Mouse (Mus musculus): ENCODE results near the gene Vkorc1l1. TPM values are rescaled to one million over a fixed set of nuclear protein-coding genes. Genes with fewer than 3 reads are reported as not detected.
A peak's percentile ranks its signal among the peaks of the same experiment; 100 is the strongest.

The Vkorc1l1 gene
- total and polyA plus RNA-seq, 2 experiments: 14.4 to 24.3 TPM

GRCm38 (mm10) chr5:129919320-129919719 is 22.4 kb upstream of the Vkorc1l1 start:
- Histone ChIP-seq H3K27ac (replicated peaks; ENCODE audit: insufficient read depth, low read depth, low read length) (no peak overlapping the region), H3K9ac (ENCODE audit: low read depth, low read length) (no peak overlapping the region), H3K4me1 (ENCODE audit: control insufficient read depth, insufficient read depth, low read length) (no peaks in the 10 kb centered on the region), H3K4me3 (ENCODE audit: insufficient read depth, low read depth, low read length) (no peak overlapping the region), H3K79me2 (ENCODE audit: control insufficient read depth, insufficient read depth, low read length) (no peaks in the 10 kb centered on the region), H3K27me3 (ENCODE audit: control insufficient read depth, insufficient read depth, low read length) (no peaks in the 10 kb centered on the region), H3K36me3 (ENCODE audit: control insufficient read depth, insufficient read depth, low read length) (no peaks in the 10 kb centered on the region)
- no peak for DNase-seq (ENCODE audit: extremely low read depth, low read depth, low spot score)
- TF ChIP-seq POLR2A (IDR thresholded peaks at IDR 0.05; ENCODE audit: extremely low read depth, insufficient read depth, low read length) (no peak), CTCF (IDR thresholded peaks at IDR 0.05; ENCODE audit: low read depth, low read length) (no peak)
- WGBS: 77% methylated on average over 8 of the region's 8 CpGs

- Histone ChIP-seq H3K79me2 (ENCODE audit: control insufficient read depth, insufficient read depth, low read length) (no peaks in the 10 kb centered on the region), H3K4me3 (ENCODE audit: insufficient read depth, low read depth, low read length) (no peak overlapping the region), H3K4me1 (ENCODE audit: control insufficient read depth, insufficient read depth, low read length) (no peaks in the 10 kb centered on the region), H3K27me3 (ENCODE audit: control insufficient read depth, insufficient read depth, low read length) (no peaks in the 10 kb centered on the region), H3K9ac (ENCODE audit: low read depth, low read length) (no peak overlapping the region), H3K36me3 (ENCODE audit: control insufficient read depth, insufficient read depth, low read length) (no peaks in the 10 kb centered on the region), H3K27ac (replicated peaks; ENCODE audit: insufficient read depth, low read depth, low read length) (no peak overlapping the region)
- no peak for DNase-seq (ENCODE audit: extremely low read depth, low read depth, low spot score)
- WGBS: 93% methylated on average over 4 of the region's 4 CpGs
- no peak for TF ChIP-seq CTCF (IDR thresholded peaks at IDR 0.05; ENCODE audit: low read depth, low read length)
- TF ChIP-seq POLR2A (IDR thresholded peaks at IDR 0.05; ENCODE audit: extremely low read depth, insufficient read depth, low read length): no peak
These were observed 19.8 kb upstream of the Vkorc1l1 start for GRCm38 (mm10) chr5:129921972-129922371.

GRCm38 (mm10) chr5:129924820-129925452 is 16.8 kb upstream of the Vkorc1l1 start:
- no peaks in the 10 kb centered on the region for H3K36me3 ChIP-seq (ENCODE audit: control insufficient read depth, insufficient read depth, low read length)
- no peaks in the 10 kb centered on the region for H3K27me3 ChIP-seq (ENCODE audit: control insufficient read depth, insufficient read depth, low read length)
- WGBS: 69% methylated on average over 8 of the region's 8 CpGs
- H3K4me3 ChIP-seq (ENCODE audit: insufficient read depth, low read depth, low read length): no peak overlapping the region
- no peak overlapping the region for H3K9ac ChIP-seq (ENCODE audit: low read depth, low read length)
- no peak overlapping the region for H3K27ac ChIP-seq (replicated peaks; ENCODE audit: insufficient read depth, low read depth, low read length)
- no peak for DNase-seq (ENCODE audit: extremely low read depth, low read depth, low spot score)
- no peaks in the 10 kb centered on the region for H3K4me1 ChIP-seq (ENCODE audit: control insufficient read depth, insufficient read depth, low read length)
- TF ChIP-seq POLR2A (IDR thresholded peaks at IDR 0.05; ENCODE audit: extremely low read depth, insufficient read depth, low read length) (no peak), CTCF (IDR thresholded peaks at IDR 0.05; ENCODE audit: low read depth, low read length) (no peak)
- no peaks in the 10 kb centered on the region for H3K79me2 ChIP-seq (ENCODE audit: control insufficient read depth, insufficient read depth, low read length)

GRCm38 (mm10) chr5:129925933-129926332 is 15.8 kb upstream of the Vkorc1l1 start:
- TF ChIP-seq CTCF (IDR thresholded peaks at IDR 0.05; ENCODE audit: low read depth, low read length): no peak
- Histone ChIP-seq H3K27ac (replicated peaks; ENCODE audit: insufficient read depth, low read depth, low read length) (no peak overlapping the region), H3K9ac (ENCODE audit: low read depth, low read length) (no peak overlapping the region), H3K4me1 (ENCODE audit: control insufficient read depth, insufficient read depth, low read length) (peaks cover 6% of the 10 kb centered on the region; the same call in 1 of the 2 replicates), H3K36me3 (ENCODE audit: control insufficient read depth, insufficient read depth, low read length) (no peaks in the 10 kb centered on the region), H3K27me3 (ENCODE audit: control insufficient read depth, insufficient read depth, low read length) (no peaks in the 10 kb centered on the region), H3K4me3 (ENCODE audit: insufficient read depth, low read depth, low read length) (no peak overlapping the region), H3K79me2 (ENCODE audit: control insufficient read depth, insufficient read depth, low read length) (no peaks in the 10 kb centered on the region)
- no peak for DNase-seq (ENCODE audit: extremely low read depth, low read depth, low spot score)
- 54% methylated on average over 5 of the region's 5 CpGs for WGBS

GRCm38 (mm10) chr5:129929924-129930855 is 11.6 kb upstream of the Vkorc1l1 start:
- H3K79me2 ChIP-seq (ENCODE audit: control insufficient read depth, insufficient read depth, low read length): no peaks in the 10 kb centered on the region
- no peak overlapping the region; the same call in 1 of the 2 replicates for H3K27ac ChIP-seq (replicated peaks; ENCODE audit: insufficient read depth, low read depth, low read length)
- WGBS: 42% methylated on average over 9 of the region's 9 CpGs
- no peaks in the 10 kb centered on the region for H3K27me3 ChIP-seq (ENCODE audit: control insufficient read depth, insufficient read depth, low read length)
- H3K9ac ChIP-seq (ENCODE audit: low read depth, low read length): 0 out of 2 replicates have a peak overlapping the region, but pooled peaks have one; percentile 4
- TF ChIP-seq CTCF (IDR thresholded peaks at IDR 0.05; ENCODE audit: low read depth, low read length) (no peak), POLR2A (IDR thresholded peaks at IDR 0.05; ENCODE audit: extremely low read depth, insufficient read depth, low read length) (no peak)
- no peak overlapping the region for H3K4me3 ChIP-seq (ENCODE audit: insufficient read depth, low read depth, low read length)
- peak; percentile 82 for DNase-seq (ENCODE audit: extremely low read depth, low read depth, low spot score)
- H3K36me3 ChIP-seq (ENCODE audit: control insufficient read depth, insufficient read depth, low read length): no peaks in the 10 kb centered on the region
- H3K4me1 ChIP-seq (ENCODE audit: control insufficient read depth, insufficient read depth, low read length): peaks cover 6% of the 10 kb centered on the region; the same call in 1 of the 2 replicates
